ENCODE assay signal across 8 mouse cellular contexts in the genomic region with DNA sequence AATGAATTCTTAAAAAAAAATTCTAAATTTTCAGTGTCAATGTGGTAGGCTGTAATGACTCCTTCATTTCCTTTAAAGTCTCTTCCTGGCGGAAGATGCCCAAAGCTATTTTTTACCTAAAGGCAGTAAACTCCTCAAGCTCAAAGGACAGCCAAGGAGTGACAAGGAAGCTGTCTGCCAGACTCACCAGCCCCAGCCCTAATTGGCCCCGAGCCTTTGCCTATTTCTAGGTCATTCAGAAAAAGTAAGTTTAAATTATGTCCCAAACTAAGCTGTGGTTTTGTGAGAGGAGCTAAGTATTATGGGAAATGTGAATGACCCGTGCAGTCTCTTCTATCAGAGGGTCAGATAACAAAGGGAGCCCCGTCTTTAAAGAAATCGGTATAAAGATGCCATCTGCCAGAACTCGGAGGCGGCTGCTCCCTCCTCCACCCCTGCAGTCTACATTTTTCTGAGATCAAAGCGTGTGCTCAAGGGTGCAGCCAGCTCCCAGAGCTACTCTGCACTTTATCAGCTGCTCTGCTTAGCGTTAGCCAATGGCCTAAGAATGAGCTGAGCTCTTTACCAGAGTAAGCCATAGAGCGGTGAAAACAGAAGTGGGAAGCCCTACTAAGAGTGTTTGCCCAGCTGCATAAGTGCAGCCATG. TPM values are rescaled to one million over a fixed set of nuclear protein-coding genes. Genes with fewer than 3 reads are reported as not detected.
DNase-seq lines count a peak whose midpoint lies in the region; ATAC-seq and TF ChIP-seq lines count a peak whose summit lies in the region.

No protein-coding gene starts in this region.

- H3K27me3 ChIP-seq in heart, embryonic 13.5 days (replicated peaks), result no peaks in the 10 kb centered on the region
- no peaks in the 10 kb centered on the region for H3K27me3 ChIP-seq in heart, embryonic 15.5 days
- no peaks in the 10 kb centered on the region for H3K27me3 ChIP-seq in midbrain, embryonic 13.5 days
- H3K27me3 ChIP-seq in thymus, adult 2 months (ENCODE audit: control insufficient read depth, insufficient read depth, low read length), result no peaks in the 10 kb centered on the region; the same call in 1 of the 2 replicates

- WGBS in heart, embryonic 13.5 days, result 12% methylated on average over 10 of the region's 10 CpGs
- 12% methylated on average over 10 of the region's 10 CpGs for WGBS in heart, embryonic 15.5 days
- WGBS in midbrain, embryonic 13.5 days, result 5% methylated on average over 10 of the region's 10 CpGs
- 36% methylated on average over 10 of the region's 10 CpGs for WGBS in thymus, adult 2 months

- peak overlapping the region; percentile 21; the same call in 1 of the 2 replicates for H3K4me3 ChIP-seq in heart, embryonic 13.5 days
- peak overlapping the region; percentile 17; the same call in 1 of the 2 replicates for H3K4me3 ChIP-seq in heart, embryonic 15.5 days
- H3K4me3 ChIP-seq in midbrain, embryonic 13.5 days (replicated peaks), result no peak overlapping the region
- no peak overlapping the region for H3K4me3 ChIP-seq in thymus, adult 2 months (ENCODE audit: control insufficient read depth, insufficient read depth, low read length)

- H3K9me3 ChIP-seq in heart, embryonic 13.5 days, result no peaks in the 10 kb centered on the region
- H3K9me3 ChIP-seq in heart, embryonic 15.5 days (replicated peaks), result no peaks in the 10 kb centered on the region
- H3K9me3 ChIP-seq in midbrain, embryonic 13.5 days, result no peaks in the 10 kb centered on the region

- H3K36me3 ChIP-seq in heart, embryonic 13.5 days, result no peaks in the 10 kb centered on the region
- H3K36me3 ChIP-seq in heart, embryonic 15.5 days, result no peaks in the 10 kb centered on the region
- H3K36me3 ChIP-seq in midbrain, embryonic 13.5 days, result no peaks in the 10 kb centered on the region
- H3K36me3 ChIP-seq in thymus, adult 2 months (ENCODE audit: control insufficient read depth, insufficient read depth, low read length), result no peaks in the 10 kb centered on the region

- no peak for TF ChIP-seq CTCF in thymus, adult 2 months (IDR thresholded peaks at IDR 0.05; ENCODE audit: borderline replicate concordance, control insufficient read depth, extremely low read depth, insufficient read depth, low read length, poor library complexity)

- H3K4me1 ChIP-seq in heart, embryonic 13.5 days, result peaks cover 27% of the 10 kb centered on the region
- H3K4me1 ChIP-seq in heart, embryonic 15.5 days (replicated peaks), result peaks cover 20% of the 10 kb centered on the region
- peaks cover 17% of the 10 kb centered on the region for H3K4me1 ChIP-seq in midbrain, embryonic 13.5 days (replicated peaks)
- H3K4me1 ChIP-seq in thymus, adult 2 months (replicated peaks; ENCODE audit: control insufficient read depth, insufficient read depth, low read length), result no peaks in the 10 kb centered on the region

- H3K9ac ChIP-seq in heart, embryonic 13.5 days, result peak overlapping the region; percentile 5
- no peak overlapping the region for H3K9ac ChIP-seq in heart, embryonic 15.5 days
- H3K9ac ChIP-seq in midbrain, embryonic 13.5 days (replicated peaks), result no peak overlapping the region

- TF ChIP-seq POLR2A in thymus, adult 2 months (IDR thresholded peaks at IDR 0.05; ENCODE audit: control insufficient read depth, extremely low read depth, insufficient read depth, low read length, poor library complexity), result no peak

- peak overlapping the region; percentile 81 for H3K27ac ChIP-seq in heart, embryonic 13.5 days (replicated peaks)
- peak overlapping the region; percentile 74 for H3K27ac ChIP-seq in heart, embryonic 15.5 days
- peak overlapping the region; percentile 83 for H3K27ac ChIP-seq in midbrain, embryonic 13.5 days
- no peak overlapping the region for H3K27ac ChIP-seq in thymus, adult 2 months (ENCODE audit: control insufficient read depth, insufficient read depth, low read length)

- ATAC-seq in heart, embryonic 13.5 days (ENCODE audit: extremely low read depth, insufficient number of reproducible peaks, low FRiP score, low TSS enrichment), result peak; percentile 52; the same call in 1 of the 2 replicates
- peak; percentile 78; the same call in 1 of the 2 replicates for ATAC-seq in heart, embryonic 15.5 days (replicated peaks; ENCODE audit: insufficient number of reproducible peaks, insufficient read depth, low FRiP score, low read depth)
- peak; percentile 93 for ATAC-seq in midbrain, embryonic 13.5 days

- peak overlapping the region; percentile 60 for H3K4me2 ChIP-seq in heart, embryonic 13.5 days
- peak overlapping the region; percentile 47 for H3K4me2 ChIP-seq in heart, embryonic 15.5 days
- peak overlapping the region; percentile 9; the same call in 1 of the 2 replicates for H3K4me2 ChIP-seq in midbrain, embryonic 13.5 days (replicated peaks)

- no peak for DNase-seq in heart, adult 9 months (ENCODE audit: low spot score in 2 of 2)
- DNase-seq in adrenal gland, postnatal 25 days, result peak; percentile 28
- DNase-seq in thymus, adult 2 months, result no peak
- no peak for DNase-seq in urinary bladder, postnatal 36 days (ENCODE audit: low spot score in 2 of 2)
- no peak for DNase-seq in ovary, postnatal 36 days (ENCODE audit: low spot score)

RNA-seq across cellular contexts. Expression of a gene that starts 7.9 kb away (rescaled TPM):
- polyA plus RNA-seq in heart, embryonic 13.5 days (2015; fragmentation: Nextera tagmentation; extraction: Ambion mirVana), result 30.6 and 36.1 TPM in 2 replicates
- 49.6 and 55.2 TPM in 2 replicates for total RNA-seq in adrenal gland, postnatal 25 days (2021)
- 33.8 and 43.2 TPM in 2 replicates for polyA plus RNA-seq in heart, embryonic 15.5 days (2015; fragmentation: Nextera tagmentation; extraction: Ambion mirVana)
- 200 and 204 TPM in 2 replicates for polyA plus RNA-seq in midbrain, embryonic 13.5 days (2015; fragmentation: Nextera tagmentation; extraction: Ambion mirVana)
- 147 and 172 TPM in 2 replicates for polyA plus RNA-seq in thymus, adult 2 months (2012; rRNA removed)

Comparison
In these comparisons a context has a peak if more than half of its experiments do, and no peak if none do; other contexts are left out.
1. H3K4me2 ChIP-seq: peak in every context shown above with its lines; median percentile 60 in heart, embryonic 13.5 days; 47 in heart, embryonic 15.5 days; 9 in midbrain, embryonic 13.5 days.
2. H3K4me3 ChIP-seq: peak in heart, embryonic 13.5 days (single experiment) and heart, embryonic 15.5 days (single experiment); none in midbrain, embryonic 13.5 days (single experiment) and thymus, adult 2 months (single experiment).
3. Peak in every context shown above with its lines, with median percentiles within 50 percentile points of each other: ATAC-seq.